Mouse (Mus musculus) olfactory bulb, adult 2 months (tissue): ENCODE data around the gene Polr2e.

Source experiments
- CTCF ChIP-seq: fragments of 200-500 bp; IDR thresholded peaks from 2 replicates; pipeline ENCODE4 v1.5.1; 2012; ENCODE audit warnings: low read depth, mild to moderate bottlenecking, low read length, moderate library complexity; ENCODE audit not compliant: insufficient read depth
- POLR2A ChIP-seq: fragments of 200-500 bp; IDR thresholded peaks from 2 replicates; pipeline ENCODE4 v1.6.1; 2012; ENCODE audit warnings: mild to moderate bottlenecking, low read depth, low read length, moderate library complexity; ENCODE audit not compliant: insufficient read depth

DNA sequence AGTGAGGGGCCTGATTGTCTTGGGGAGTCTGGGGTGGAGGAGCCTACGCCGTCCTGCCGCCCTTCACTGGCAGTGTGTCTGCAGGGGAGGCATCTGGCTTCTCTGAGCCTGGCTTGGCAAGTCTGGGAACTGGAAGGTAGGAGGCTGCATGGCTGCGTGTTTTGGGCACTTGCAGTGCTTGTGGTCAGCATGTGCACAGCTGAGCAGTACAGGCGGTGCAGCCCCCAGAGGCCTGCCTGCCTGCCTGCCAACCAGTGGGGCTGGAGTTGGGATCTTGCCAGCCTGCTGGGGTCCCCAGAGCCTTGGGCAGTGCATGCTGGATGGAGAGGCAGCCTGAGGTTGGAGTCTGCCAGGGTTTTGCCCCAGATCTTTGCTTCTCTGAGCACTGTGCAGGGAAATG, 23.5 kb upstream of the Polr2e start:
- TF ChIP-seq POLR2A (no peak), CTCF (no peak)
